ENCODE assay signal across 8 mouse cellular contexts in genomic region chr14:118180117-118180557, GRCm38 (mm10). TPM values are rescaled to one million over a fixed set of nuclear protein-coding genes. Genes with fewer than 3 reads are reported as not detected.
A peak's percentile ranks its signal among the peaks of the same experiment; 100 is the strongest.
DNase-seq lines count a peak whose midpoint lies in the region; ATAC-seq and TF ChIP-seq lines count a peak whose summit lies in the region.

No protein-coding gene starts in this region.

- H3K4me3 ChIP-seq in testis, adult 2 months (ENCODE audit: control insufficient read depth, low read depth, low read length) = peak overlapping the region; percentile 92
- H3K4me3 ChIP-seq in gastrocnemius, adult 2 months = peak overlapping the region; percentile 79
- peak overlapping the region; percentile 47 for H3K4me3 ChIP-seq in hindbrain, embryonic 16.5 days (ENCODE audit: low read length)
- H3K4me3 ChIP-seq in limb, embryonic 14.5 days (replicated peaks; ENCODE audit: low read length) = peak overlapping the region; percentile 46
- peak overlapping the region; percentile 47 for H3K4me3 ChIP-seq in midbrain, embryonic 13.5 days (replicated peaks)

- H3K27me3 ChIP-seq in testis, adult 2 months (ENCODE audit: control insufficient read depth, insufficient read depth, low read length) = no peaks in the 10 kb centered on the region
- H3K27me3 ChIP-seq in hindbrain, embryonic 16.5 days (replicated peaks; ENCODE audit: control insufficient read depth, insufficient read depth, low read length) = no peaks in the 10 kb centered on the region
- H3K27me3 ChIP-seq in limb, embryonic 14.5 days (ENCODE audit: control insufficient read depth, insufficient read depth, low read length) = no peaks in the 10 kb centered on the region
- peaks cover 3% of the 10 kb centered on the region; the same call in 1 of the 2 replicates for H3K27me3 ChIP-seq in midbrain, embryonic 13.5 days

- WGBS in hindbrain, embryonic 16.5 days = under 1% methylated on average over 20 of the region's 20 CpGs
- WGBS in limb, embryonic 14.5 days = 1% methylated on average over 20 of the region's 20 CpGs
- WGBS in midbrain, embryonic 13.5 days = under 1% methylated on average over 20 of the region's 20 CpGs

- H3K27ac ChIP-seq in testis, adult 2 months (ENCODE audit: control insufficient read depth, insufficient read depth, low read depth, low read length) = peak overlapping the region; percentile 32
- peak overlapping the region; percentile 66 for H3K27ac ChIP-seq in gastrocnemius, adult 2 months
- peak overlapping the region; percentile 67 for H3K27ac ChIP-seq in hindbrain, embryonic 16.5 days (ENCODE audit: low read depth, low read length)
- H3K27ac ChIP-seq in limb, embryonic 14.5 days (replicated peaks; ENCODE audit: low read depth, low read length) = 0 out of 2 replicates have a peak overlapping the region, but pooled peaks have one; percentile 41
- H3K27ac ChIP-seq in midbrain, embryonic 13.5 days = peak overlapping the region; percentile 73

- H3K4me2 ChIP-seq in hindbrain, embryonic 16.5 days (ENCODE audit: low read length) = peak overlapping the region; percentile 95
- peak overlapping the region; percentile 80 for H3K4me2 ChIP-seq in limb, embryonic 14.5 days (replicated peaks; ENCODE audit: low read depth, low read length, severe bottlenecking)
- H3K4me2 ChIP-seq in midbrain, embryonic 13.5 days (replicated peaks) = peak overlapping the region; percentile 56

- peaks cover 18% of the 10 kb centered on the region for H3K4me1 ChIP-seq in testis, adult 2 months (ENCODE audit: control insufficient read depth, insufficient read depth, low read length)
- H3K4me1 ChIP-seq in hindbrain, embryonic 16.5 days (ENCODE audit: control insufficient read depth, insufficient read depth, low read depth, low read length) = no peaks in the 10 kb centered on the region
- H3K4me1 ChIP-seq in limb, embryonic 14.5 days (ENCODE audit: control insufficient read depth, insufficient read depth, low read length) = no peaks in the 10 kb centered on the region
- H3K4me1 ChIP-seq in midbrain, embryonic 13.5 days (replicated peaks) = peaks cover 4% of the 10 kb centered on the region; the same call in 1 of the 2 replicates

- H3K9me3 ChIP-seq in hindbrain, embryonic 16.5 days (ENCODE audit: control insufficient read depth, low read length) = no peaks in the 10 kb centered on the region
- no peaks in the 10 kb centered on the region for H3K9me3 ChIP-seq in limb, embryonic 14.5 days (ENCODE audit: control insufficient read depth, low read length)
- H3K9me3 ChIP-seq in midbrain, embryonic 13.5 days = no peaks in the 10 kb centered on the region

- ATAC-seq in hindbrain, embryonic 16.5 days = peak; percentile 87
- peak; percentile 81 for ATAC-seq in limb, embryonic 14.5 days (ENCODE audit: low FRiP score, low read depth)
- peak; percentile 91 for ATAC-seq in midbrain, embryonic 13.5 days

- no peak for DNase-seq in testis, postnatal 14 days (ENCODE audit: low spot score)
- DNase-seq in cerebellum, postnatal 36 days = peak; percentile 52
- DNase-seq in gastrocnemius, adult 2 months = peak; percentile 62
- DNase-seq in limb, embryonic 14.5 days (ENCODE audit: low spot score) = peak; percentile 68
- peak; percentile 49 to 61 for DNase-seq in spleen, postnatal 36 days (ENCODE audit: low spot score in 2 of 2)

- TF ChIP-seq CTCF in testis, adult 2 months (IDR thresholded peaks at IDR 0.05; ENCODE audit: control insufficient read depth, insufficient read depth, insufficient replicate concordance, low read depth, low read length) = no peak
- no peak for TF ChIP-seq CTCF in gastrocnemius, adult 2 months (IDR thresholded peaks at IDR 0.05)

- intact Hi-C loops in gastrocnemius, adult 2 months (cut with DNase I) = no loop called here

- peak overlapping the region; percentile 62 for H3K9ac ChIP-seq in hindbrain, embryonic 16.5 days (ENCODE audit: low read depth, low read length)
- peak overlapping the region; percentile 60 for H3K9ac ChIP-seq in limb, embryonic 14.5 days (ENCODE audit: low read depth, low read length, severe bottlenecking)
- H3K9ac ChIP-seq in midbrain, embryonic 13.5 days (replicated peaks) = peak overlapping the region; percentile 64

- no peak for TF ChIP-seq POLR2A in testis, adult 2 months (IDR thresholded peaks at IDR 0.05; ENCODE audit: control insufficient read depth, low read depth, low read length)
- TF ChIP-seq POLR2A in limb, embryonic 14.5 days (IDR thresholded peaks at IDR 0.05; ENCODE audit: borderline replicate concordance, extremely low read depth, insufficient read depth, insufficient read length) = no peak

- no peaks in the 10 kb centered on the region for H3K36me3 ChIP-seq in testis, adult 2 months (ENCODE audit: control insufficient read depth, insufficient read depth, low read length)
- H3K36me3 ChIP-seq in hindbrain, embryonic 16.5 days (ENCODE audit: control insufficient read depth, insufficient read depth, low read length) = no peaks in the 10 kb centered on the region
- no peaks in the 10 kb centered on the region for H3K36me3 ChIP-seq in limb, embryonic 14.5 days (ENCODE audit: control insufficient read depth, insufficient read depth, low read length)
- H3K36me3 ChIP-seq in midbrain, embryonic 13.5 days = no peaks in the 10 kb centered on the region

RNA-seq across cellular contexts. Expression of gene Gpr180, which starts 43.2 kb away (rescaled TPM):
- 25.2 and 26.3 TPM in 2 replicates for polyA plus RNA-seq in testis, adult 2 months (2012; rRNA removed)
- 10 to 100 TPM; 29.3 to 32.8 TPM for total RNA-seq in gastrocnemius, adult 2 months (2021)
- 49.4 and 49.8 TPM in 2 replicates for polyA plus RNA-seq in hindbrain, embryonic 16.5 days (2015; fragmentation: Nextera tagmentation; extraction: Ambion mirVana)
- 60.8 and 75.7 TPM in 2 replicates for polyA plus RNA-seq in limb, embryonic 14.5 days (2012; rRNA removed)
- polyA plus RNA-seq in limb, embryonic 14.5 days (2014; fragmentation: Nextera tagmentation; extraction: Ambion mirVana) = 82.6 and 84.5 TPM in 2 replicates
- 33.4 and 34.6 TPM in 2 replicates for polyA plus RNA-seq in midbrain, embryonic 13.5 days (2015; fragmentation: Nextera tagmentation; extraction: Ambion mirVana)

RNA-seq across cellular contexts. Expression of gene Tgds, which starts 47.6 kb away (rescaled TPM):
- 3.2 and 3.5 TPM in 2 replicates for polyA plus RNA-seq in testis, adult 2 months (2012; rRNA removed)
- total RNA-seq in gastrocnemius, adult 2 months (2021) = 1 to 10 TPM; 5.0 to 7.9 TPM
- polyA plus RNA-seq in hindbrain, embryonic 16.5 days (2015; fragmentation: Nextera tagmentation; extraction: Ambion mirVana) = 15.3 and 16.1 TPM in 2 replicates
- polyA plus RNA-seq in limb, embryonic 14.5 days (2012; rRNA removed) = 36.0 and 39.9 TPM in 2 replicates
- polyA plus RNA-seq in limb, embryonic 14.5 days (2014; fragmentation: Nextera tagmentation; extraction: Ambion mirVana) = 37.9 and 38.6 TPM in 2 replicates
- polyA plus RNA-seq in midbrain, embryonic 13.5 days (2015; fragmentation: Nextera tagmentation; extraction: Ambion mirVana) = 20.8 and 21.0 TPM in 2 replicates

RNA-seq across cellular contexts. Expression of gene Sox21, which starts 56.7 kb away (rescaled TPM):
- polyA plus RNA-seq in testis, adult 2 months (2012; rRNA removed) = 0.02 TPM in 1 of 2 replicates, not detected in the other
- total RNA-seq in gastrocnemius, adult 2 months (2021) = not detected
- 2.2 and 3.6 TPM in 2 replicates for polyA plus RNA-seq in hindbrain, embryonic 16.5 days (2015; fragmentation: Nextera tagmentation; extraction: Ambion mirVana)
- 0.85 and 0.98 TPM in 2 replicates for polyA plus RNA-seq in limb, embryonic 14.5 days (2012; rRNA removed)
- 0.65 and 0.84 TPM in 2 replicates for polyA plus RNA-seq in limb, embryonic 14.5 days (2014; fragmentation: Nextera tagmentation; extraction: Ambion mirVana)
- 12.2 and 16.7 TPM in 2 replicates for polyA plus RNA-seq in midbrain, embryonic 13.5 days (2015; fragmentation: Nextera tagmentation; extraction: Ambion mirVana)
